Mouse (Mus musculus) adrenal gland, postnatal 25 days (tissue): Measurements from ENCODE around the gene Slc30a7. TPM values are rescaled to one million over a fixed set of nuclear protein-coding genes. Genes with fewer than 3 reads are reported as not detected.
"Not testable (repeated sequence)": the region's sequence is repeated elsewhere in the genome, so short reads cannot be mapped to it uniquely, and the experiment has no call there.

Source experiments
- DNase-seq: peaks from one replicate; pipeline ENCODE4 v3.0.0; 2021; ENCODE audit warnings: mixed read lengths
- total RNA-seq: library from RNA; stranded (reverse); gene quantifications from 2 replicates; pipeline ENCODE4 v1.2.3, GENCODE M21; 2021

The Slc30a7 gene
- total RNA-seq, 1 experiment from 2014 or later = 42.6 TPM

DNA sequence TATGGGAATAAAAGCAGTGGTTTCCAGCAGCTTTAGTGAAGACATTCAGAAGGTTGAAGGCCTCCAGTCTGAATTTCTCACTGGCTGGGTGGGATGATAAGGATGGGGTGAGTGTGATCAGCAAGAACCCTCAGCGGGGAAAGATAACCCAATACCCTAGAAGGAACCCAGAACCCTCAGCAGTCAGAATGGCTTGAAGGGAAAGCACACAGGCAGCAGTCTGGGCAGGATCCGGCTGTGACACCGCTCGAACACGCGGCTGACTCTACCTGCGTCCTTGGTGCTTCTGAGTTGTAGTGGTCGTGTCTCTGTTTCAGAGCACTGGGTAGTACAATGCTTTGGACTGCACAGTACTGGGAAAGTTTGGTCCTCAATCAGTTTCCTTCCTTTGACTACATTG is 60.9 kb downstream of the Slc30a7 start:
- DNase-seq = no peak

GRCm38 (mm10) chr3:115944376-115944775 is 62.8 kb downstream of the Slc30a7 start:
- no peak for DNase-seq

GRCm38 (mm10) chr3:115941464-115941863 is 65.7 kb downstream of the Slc30a7 start:
- no peak for DNase-seq

DNA sequence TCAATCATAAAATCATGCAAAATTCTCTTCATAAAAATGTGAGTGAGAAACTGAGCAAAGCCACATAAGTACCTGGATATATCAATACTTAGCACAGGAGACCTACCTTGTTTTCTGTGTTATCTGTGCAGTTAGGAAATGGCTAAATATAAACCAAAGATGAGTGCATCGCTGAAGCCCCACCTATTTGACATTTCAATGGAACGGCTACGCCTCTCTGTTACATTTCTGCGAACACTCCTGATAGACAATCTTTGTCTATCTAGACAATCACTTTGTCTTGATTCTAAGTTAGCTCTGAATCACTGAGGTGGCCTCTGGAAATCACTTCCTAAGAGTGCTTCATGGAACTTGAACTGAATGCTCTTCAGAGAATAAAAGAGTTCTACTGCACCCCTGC is 66.7 kb downstream of the Slc30a7 start:
- DNase-seq = no peak

- peak; percentile 47 for DNase-seq
Observed at GRCm38 (mm10) chr3:115937807-115938206, 69.4 kb downstream of the Slc30a7 start.

DNA sequence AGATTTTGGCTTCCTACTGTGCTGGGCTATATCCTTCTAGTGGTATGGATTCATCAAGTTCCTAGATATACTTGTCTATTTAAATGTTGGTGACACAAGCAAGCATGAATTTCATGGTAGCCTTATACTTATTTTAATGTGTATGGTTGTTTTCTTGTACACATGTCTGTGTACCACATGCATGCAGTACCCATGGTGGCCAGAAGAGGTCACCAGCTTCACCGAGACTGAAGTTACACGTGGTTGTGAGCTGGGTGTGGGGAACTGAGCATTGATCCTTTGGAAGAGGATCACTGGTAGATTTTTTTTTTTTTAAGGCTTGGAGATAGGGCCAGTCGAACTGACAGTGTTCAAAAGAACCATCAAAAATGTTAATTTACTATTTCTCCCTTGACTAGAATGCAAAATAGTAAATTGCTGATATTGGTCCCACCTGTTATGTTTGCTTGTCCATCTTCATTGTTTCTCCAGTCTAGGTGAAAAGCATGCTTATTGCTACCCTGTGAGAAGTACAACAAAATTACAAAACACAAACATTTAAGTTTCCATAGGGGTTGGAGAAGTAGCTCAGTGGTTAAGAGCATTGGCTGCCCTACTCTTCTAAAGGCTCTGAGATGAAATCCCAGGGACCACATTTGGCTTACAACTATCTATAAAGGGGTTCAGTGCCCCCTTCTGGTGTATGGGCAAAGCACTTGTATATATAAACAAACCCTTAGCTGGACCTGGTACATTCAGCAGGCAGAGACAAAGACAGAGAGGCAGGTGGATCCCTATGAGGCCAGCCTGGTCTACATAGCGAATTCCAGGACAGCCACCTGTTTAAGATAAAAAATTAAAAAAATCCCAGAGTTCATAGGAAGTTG is 70.2 kb downstream of the Slc30a7 start:
- peak; percentile 46 for DNase-seq

- no peak for DNase-seq
Observed at GRCm38 (mm10) chr3:115933293-115934186, 73.7 kb downstream of the Slc30a7 start.

DNA sequence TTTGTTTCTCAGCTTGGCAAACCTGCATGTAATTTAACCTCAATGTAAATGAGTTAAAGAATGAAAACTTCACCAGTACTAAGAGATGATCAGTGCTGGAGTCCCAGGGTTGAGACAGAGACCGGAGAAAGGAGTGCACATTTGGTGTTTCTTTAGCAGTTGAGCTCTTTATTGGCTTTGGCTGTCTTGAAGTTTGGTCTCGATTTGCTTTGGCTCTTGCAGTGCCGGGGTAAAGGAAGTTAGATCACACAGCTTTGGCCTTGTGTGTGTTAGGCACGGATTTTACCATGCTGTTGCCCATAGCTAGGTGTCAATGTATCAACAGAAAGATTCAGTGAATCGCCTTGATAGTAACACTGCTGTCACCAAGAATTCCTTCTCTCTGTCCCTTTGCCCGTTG is 75.5 kb downstream of the Slc30a7 start:
- DNase-seq = no peak

GRCm38 (mm10) chr3:115926531-115926930 is 80.7 kb downstream of the Slc30a7 start:
- DNase-seq = no peak

DNA sequence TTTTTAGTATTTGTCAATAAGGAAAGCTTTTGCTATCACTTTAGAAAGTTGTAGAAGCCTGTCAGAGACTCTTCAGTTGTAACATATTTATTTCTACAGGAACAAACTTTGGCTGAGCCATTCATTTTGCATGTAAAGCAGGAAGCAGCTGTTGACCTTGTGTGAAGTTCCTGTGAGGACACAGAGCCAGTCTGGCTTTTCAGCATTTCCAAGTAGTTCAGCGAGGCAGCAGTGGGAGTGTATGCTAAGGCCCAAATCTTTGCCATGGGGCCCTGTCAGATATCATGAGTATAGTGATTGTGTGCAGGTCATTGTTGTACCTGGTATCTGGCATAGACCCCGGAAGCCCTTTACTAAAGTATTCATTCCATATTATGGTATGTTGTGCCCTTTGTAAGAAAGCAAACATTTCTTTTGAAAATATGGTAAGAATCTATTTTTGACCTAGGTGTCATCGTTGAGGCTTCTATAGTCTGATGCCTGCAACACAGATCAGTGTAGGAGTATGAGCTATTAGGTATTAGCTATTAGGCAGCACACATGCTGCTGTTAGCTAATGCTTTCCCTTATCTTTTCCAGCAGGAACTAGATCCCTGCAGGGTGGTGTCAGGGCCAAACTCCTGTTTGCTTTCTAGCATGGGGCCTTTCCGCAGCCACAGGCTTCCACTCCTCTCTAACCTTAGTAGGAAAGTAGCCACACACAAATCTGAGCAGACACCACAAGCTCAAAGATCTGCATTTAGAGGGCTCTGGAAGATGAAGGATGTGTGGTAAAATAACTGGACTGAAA is 82.6 kb downstream of the Slc30a7 start:
- DNase-seq = no peak

DNA sequence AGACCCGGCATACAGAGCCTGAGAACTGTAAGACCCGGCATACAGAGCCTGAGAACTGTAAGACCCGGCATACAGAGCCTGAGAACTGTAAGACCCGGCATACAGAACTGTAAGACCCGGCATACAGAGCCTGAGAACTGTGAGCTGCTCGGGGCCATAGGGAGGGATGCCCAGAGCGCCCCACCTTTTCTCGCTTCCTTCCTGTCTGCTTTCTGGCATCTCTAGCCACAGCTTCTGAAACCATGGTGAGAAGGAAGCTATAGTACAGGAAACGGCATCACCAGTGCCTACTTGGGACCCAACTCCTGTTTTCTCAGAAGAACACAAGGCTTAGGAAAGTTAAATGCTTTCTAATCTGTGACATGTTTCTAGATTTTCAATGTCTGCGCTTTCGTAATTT is 99.8 kb downstream of the Slc30a7 start:
- not testable (repeated sequence) for DNase-seq

DNA sequence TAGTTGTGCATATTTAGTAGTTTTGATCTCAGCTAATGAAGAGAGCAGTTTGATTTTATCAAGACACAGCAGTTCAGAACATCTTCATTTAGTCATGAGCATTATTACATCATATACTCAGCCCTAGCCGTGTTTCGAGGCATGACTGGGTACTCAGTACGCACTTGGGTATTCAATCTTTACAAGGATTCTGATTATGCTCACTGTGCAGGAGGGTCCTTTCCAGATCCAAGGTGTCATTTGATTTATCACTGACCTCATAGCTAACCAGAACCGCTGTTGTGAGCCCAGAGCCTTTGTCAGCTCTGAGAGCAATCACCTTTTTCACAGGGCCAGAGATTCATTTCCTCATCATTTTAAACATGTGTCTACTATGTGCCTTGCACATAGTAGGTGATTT is 101.6 kb downstream of the Slc30a7 start:
- no peak for DNase-seq

- DNase-seq = no peak
Observed at GRCm38 (mm10) chr3:115905067-115905466, 102.1 kb downstream of the Slc30a7 start.

DNA sequence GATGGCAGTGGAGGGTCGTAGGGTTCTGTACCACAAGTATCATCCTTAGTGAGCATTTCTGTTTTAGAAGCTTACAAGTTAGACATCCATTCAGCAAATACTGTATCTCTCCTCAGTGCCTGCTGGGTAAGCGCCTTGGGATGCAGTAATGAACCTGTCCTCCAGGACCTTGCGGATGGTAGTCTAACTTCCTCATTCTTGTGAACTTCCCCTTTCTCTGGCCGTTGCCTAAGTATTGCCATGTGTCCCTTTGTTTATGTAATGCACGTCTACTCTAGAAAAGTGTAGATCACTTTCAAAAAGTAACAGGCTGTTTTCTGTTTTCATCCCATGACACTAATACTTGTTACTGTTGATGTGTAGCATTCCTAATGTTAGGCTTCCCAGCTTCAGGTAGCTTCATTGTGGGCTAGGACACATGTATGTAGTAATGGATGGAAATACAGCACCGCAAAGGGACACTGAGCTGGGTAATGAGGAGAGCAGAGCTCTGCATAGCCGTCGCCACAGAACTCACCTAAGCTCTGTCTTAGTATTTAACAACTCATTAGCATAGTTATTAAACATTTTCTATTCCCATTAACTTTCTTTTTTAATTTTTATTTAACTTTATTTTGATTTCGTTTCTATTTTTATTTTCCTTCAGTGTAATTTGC is 104.8 kb downstream of the Slc30a7 start:
- DNase-seq = no peak

GRCm38 (mm10) chr3:115898354-115898948 is 108.8 kb downstream of the Slc30a7 start:
- DNase-seq = no peak

GRCm38 (mm10) chr3:115893166-115893565 is 114.0 kb downstream of the Slc30a7 start:
- DNase-seq = no peak

DNA sequence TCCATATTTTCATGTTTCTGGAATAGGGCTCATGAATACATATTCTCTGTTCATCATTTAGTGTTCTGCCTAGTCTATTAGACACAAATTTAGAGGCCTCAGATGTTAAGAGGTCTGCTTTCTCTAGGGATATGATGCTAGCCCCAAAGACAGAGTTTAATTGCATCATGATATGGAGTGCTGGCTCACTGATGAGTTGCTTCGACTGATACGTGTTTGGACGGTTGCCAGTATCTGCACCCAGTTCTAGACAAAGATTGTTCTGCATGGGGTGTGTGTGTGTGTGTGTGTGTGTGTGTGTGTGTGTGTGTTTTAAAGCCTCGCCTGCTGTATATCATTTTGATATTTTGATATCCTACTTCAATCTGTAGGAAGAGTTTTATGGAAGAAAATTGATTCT is 114.9 kb downstream of the Slc30a7 start:
- DNase-seq = no peak
